Mouse (Mus musculus): ENCODE results near the gene Ugt1a6b.

- no peak for TF ChIP-seq EP300 (optimal IDR thresholded peaks at IDR 0.05)
- no peak for TF ChIP-seq CTCF (IDR thresholded peaks at IDR 0.05; ENCODE audit: low read depth)
Observed at GRCm38 (mm10) chr1:88077128-88077527, 25.9 kb upstream of the Ugt1a6b start.
